Mouse (Mus musculus) erythroblast, embryonic 14.5 days (primary cell): ENCODE data around the gene Adamts12. TPM values are rescaled to one million over a fixed set of nuclear protein-coding genes. Genes with fewer than 3 reads are reported as not detected.

Experiments
- H3K27me3 ChIP-seq: 2 replicates; pipeline ENCODE4 v1.6.1; 2012; ENCODE audit warnings: inconsistent platforms; ENCODE audit not compliant: control insufficient read depth
- H3K36me3 ChIP-seq: 2 replicates; pipeline ENCODE4 v1.6.1; 2012; ENCODE audit warnings: mild to moderate bottlenecking, inconsistent platforms; ENCODE audit not compliant: control insufficient read depth
- H3K4me1 ChIP-seq: 2 replicates; pipeline ENCODE4 v1.6.1; 2012; ENCODE audit warnings: inconsistent platforms; ENCODE audit not compliant: control insufficient read depth
- H3K4me3 ChIP-seq: replicated peaks from 2 replicates; pipeline ENCODE3; 2012; ENCODE audit warnings: moderate library complexity, mild to moderate bottlenecking, inconsistent platforms
- H3K9me3 ChIP-seq: 2 replicates; pipeline ENCODE4 v1.6.1; 2012; ENCODE audit warnings: low read length, inconsistent platforms, mixed read lengths; ENCODE audit not compliant: control insufficient read depth
- GATA1 ChIP-seq: IDR thresholded peaks from 2 replicates; pipeline ENCODE4 v1.6.1; 2012; ENCODE audit warnings: low read length, inconsistent platforms, mixed read lengths
- TAL1 ChIP-seq: IDR thresholded peaks from 3 replicates; pipeline ENCODE4 v1.6.1; 2012; ENCODE audit warnings: low read length, inconsistent platforms, mixed read lengths
- polyA plus RNA-seq: library from polyadenylated mRNA; stranded (reverse); fragments of >175 nt; gene quantifications from 2 replicates; pipeline ENCODE4 v1.2.3, GENCODE M21; 2012

The Adamts12 gene
- polyA plus RNA-seq, 1 experiment = under 0.01 TPM

DNA sequence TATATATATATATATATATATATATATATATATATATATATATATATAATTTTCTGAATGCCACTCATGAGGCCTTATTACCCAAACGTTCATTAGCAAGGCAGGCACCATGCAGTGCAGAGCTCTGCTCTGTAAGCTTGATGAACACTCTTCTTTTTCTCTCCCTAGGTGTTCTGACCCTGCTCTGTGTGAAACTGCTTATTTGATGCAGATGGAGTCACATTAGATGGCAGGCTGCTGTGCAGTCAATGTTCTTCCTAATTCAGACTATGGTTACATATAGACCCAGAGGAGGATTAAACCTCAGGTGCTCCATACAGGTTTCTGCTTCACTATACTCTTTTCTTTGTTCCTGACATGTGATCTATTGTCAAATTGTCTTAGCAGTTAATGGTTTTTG lies 57.1 kb downstream of the Adamts12 start:
- TF ChIP-seq GATA1 (no peak), TAL1 (no peak)
- Histone ChIP-seq H3K4me1 (no peaks in the 10 kb centered on the region), H3K36me3 (no peaks in the 10 kb centered on the region), H3K4me3 (no peak overlapping the region), H3K9me3 (no peaks in the 10 kb centered on the region), H3K27me3 (no peaks in the 10 kb centered on the region)

DNA sequence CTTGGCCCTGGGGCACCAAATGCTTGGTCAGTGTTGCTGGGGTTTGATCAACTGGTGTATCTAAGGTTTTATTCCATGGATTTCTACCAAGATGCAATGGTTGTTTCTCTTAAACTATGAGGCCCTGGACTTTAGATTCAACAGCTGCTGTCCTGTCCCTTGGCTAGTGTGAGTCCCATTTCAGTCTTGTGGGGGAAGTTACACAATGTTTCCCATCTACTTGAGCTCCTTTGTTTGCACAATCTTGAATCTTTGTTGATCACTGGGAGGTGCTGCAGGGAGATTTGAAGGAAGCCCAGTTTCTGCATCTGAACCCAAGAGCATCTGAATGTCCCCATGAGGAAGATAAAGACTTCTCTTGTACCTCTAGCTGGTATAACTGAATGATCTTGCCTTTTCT lies 60.8 kb downstream of the Adamts12 start:
- Histone ChIP-seq H3K4me3 (no peak overlapping the region), H3K9me3 (no peaks in the 10 kb centered on the region), H3K36me3 (no peaks in the 10 kb centered on the region), H3K4me1 (no peaks in the 10 kb centered on the region), H3K27me3 (no peaks in the 10 kb centered on the region)
- no peak for TF ChIP-seq TAL1
- TF ChIP-seq GATA1 = no peak

DNA sequence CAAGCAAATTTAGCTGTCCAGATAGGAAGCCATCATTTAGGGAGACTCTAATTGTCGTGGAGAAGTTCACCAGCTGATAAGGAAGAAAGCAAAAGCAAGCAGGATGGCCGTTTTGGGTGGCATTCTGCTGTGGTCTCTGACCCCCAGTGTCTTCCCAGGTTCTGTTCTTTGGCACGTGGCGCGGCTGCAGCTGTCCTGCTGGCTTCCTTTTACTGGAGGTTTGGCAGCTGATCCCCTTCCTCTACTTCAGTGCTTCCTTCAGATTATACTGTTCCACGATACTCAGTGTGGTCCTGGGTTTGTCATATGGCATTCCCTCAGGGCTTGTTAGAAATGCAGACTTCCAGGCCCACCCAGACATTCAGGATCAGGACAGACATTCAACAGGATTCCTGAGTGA lies 63.9 kb downstream of the Adamts12 start:
- H3K36me3 ChIP-seq = no peaks in the 10 kb centered on the region
- no peaks in the 10 kb centered on the region for H3K27me3 ChIP-seq
- TF ChIP-seq TAL1 (no peak), GATA1 (no peak)
- no peak overlapping the region for H3K4me3 ChIP-seq
- no peaks in the 10 kb centered on the region for H3K4me1 ChIP-seq
- H3K9me3 ChIP-seq = no peaks in the 10 kb centered on the region

DNA sequence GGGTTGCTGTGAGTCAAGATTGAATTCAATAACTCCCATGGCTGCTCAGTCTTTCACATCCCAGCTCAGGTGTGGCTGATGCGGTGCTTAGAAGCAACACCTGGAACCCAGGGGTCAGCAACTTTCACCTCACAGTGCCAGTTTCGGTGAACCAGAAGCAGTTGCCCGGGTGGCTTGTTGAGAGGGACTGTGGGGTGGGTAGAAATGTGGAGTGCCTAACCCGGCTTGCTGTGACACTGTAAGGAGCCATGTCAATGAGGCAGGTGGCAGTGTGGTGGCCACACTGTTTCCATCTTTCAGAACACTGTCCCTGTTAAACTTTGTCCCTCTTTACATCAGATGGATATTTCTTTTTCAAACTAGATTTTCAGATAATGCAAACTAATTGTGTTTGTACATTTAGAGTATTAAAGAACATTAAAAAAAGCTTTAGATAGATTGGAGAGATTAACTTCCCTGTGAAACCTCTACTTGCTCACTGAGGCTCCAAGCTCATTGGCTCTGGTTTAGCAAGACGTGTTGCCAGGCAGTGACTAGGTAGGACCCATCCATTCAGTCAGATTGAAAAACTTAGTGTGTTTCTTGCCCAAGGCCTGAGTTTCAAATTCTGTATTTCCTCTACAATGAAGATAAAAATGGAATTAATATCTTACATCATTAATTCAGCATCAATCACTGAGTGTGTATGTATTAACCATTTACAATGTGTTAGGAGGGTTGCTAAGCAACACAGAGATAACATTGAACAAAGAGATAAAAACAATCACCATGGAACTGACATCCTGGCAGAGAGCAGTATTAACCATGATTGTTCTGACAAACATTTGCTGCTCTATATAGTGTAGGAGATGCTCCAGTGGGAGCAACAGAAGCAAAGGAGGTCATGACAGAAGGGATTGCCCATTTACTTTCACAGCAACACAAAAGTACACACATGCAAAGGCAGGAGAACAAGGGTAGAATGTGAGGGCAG lies 68.3 kb downstream of the Adamts12 start:
- Histone ChIP-seq H3K9me3 (no peaks in the 10 kb centered on the region), H3K27me3 (no peaks in the 10 kb centered on the region)
- TF ChIP-seq GATA1 = no peak

DNA sequence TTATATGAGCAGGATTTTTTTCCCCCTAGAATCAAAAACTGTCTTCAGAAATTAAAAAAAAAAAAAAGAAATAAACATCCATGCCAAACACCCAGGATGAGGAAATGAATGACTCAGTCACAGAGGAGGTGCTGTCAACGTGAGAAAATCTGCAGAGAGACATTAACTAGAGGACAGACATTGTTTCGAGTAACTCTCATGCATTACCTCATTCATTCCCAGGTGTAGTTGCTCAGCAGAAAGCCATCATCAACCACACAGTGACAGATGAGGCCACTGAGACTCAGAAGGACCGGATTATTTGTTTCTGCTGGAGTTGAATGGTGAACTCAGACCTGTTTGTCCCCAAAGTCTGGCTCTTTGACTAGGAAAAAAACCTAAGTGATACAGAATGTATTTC lies 81.0 kb downstream of the Adamts12 start:
- no peaks in the 10 kb centered on the region for H3K36me3 ChIP-seq
- no peaks in the 10 kb centered on the region for H3K27me3 ChIP-seq
- no peaks in the 10 kb centered on the region for H3K4me1 ChIP-seq
- H3K9me3 ChIP-seq = no peaks in the 10 kb centered on the region; the same call in 1 of the 2 replicates
- H3K4me3 ChIP-seq = no peak overlapping the region
- TF ChIP-seq TAL1 (no peak), GATA1 (no peak)

More for the DNA sequence above, 68.3 kb downstream of the Adamts12 start:
- no peak overlapping the region for H3K4me3 ChIP-seq
- no peaks in the 10 kb centered on the region for H3K36me3 ChIP-seq
- H3K4me1 ChIP-seq = no peaks in the 10 kb centered on the region

DNA sequence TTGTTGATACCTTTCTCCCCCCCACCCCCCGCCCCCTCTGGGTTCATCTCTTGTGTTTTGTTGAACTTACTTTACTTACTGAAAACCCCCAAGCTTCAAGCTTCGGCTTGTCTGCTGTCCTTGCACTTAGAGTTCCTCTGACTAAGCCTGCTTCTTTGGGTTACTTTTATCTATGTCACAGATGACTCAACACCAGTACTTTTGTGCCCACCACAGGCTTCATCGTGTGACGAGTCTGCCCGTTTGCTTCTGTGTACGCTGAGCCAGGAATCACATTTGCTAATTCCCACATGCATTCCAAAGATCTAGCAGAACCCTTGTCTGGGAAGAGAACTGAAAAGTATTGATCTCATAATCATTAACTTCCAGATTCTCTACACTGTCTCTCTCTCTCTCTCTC lies 94.8 kb downstream of the Adamts12 start:
- Histone ChIP-seq H3K27me3 (no peaks in the 10 kb centered on the region), H3K36me3 (no peaks in the 10 kb centered on the region), H3K4me1 (no peaks in the 10 kb centered on the region), H3K9me3 (no peaks in the 10 kb centered on the region), H3K4me3 (no peak overlapping the region)
- no peak for TF ChIP-seq TAL1
- no peak for TF ChIP-seq GATA1

DNA sequence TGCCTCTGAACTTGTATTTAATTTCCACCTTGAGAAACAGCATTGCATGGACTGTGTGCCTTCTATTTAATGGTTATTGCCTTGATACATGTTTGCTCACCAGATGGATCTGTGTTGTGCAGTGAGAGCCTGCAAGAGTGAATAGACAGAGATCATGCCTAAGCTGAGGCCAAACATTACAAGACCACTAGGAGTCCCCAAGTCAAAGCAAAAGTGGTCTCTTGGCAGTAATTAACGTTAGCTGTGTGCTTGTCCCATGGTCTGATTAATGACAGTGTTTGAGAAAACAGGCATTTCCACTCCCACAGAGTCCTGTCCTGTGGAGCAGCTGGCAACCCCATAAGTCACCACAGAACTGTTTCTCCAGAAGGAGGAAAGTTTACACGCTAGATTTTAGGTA lies 96.2 kb downstream of the Adamts12 start:
- H3K9me3 ChIP-seq = no peaks in the 10 kb centered on the region
- H3K4me3 ChIP-seq = no peak overlapping the region
- H3K36me3 ChIP-seq = no peaks in the 10 kb centered on the region
- TF ChIP-seq TAL1 = no peak
- TF ChIP-seq GATA1 = no peak
- H3K4me1 ChIP-seq = no peaks in the 10 kb centered on the region
- no peaks in the 10 kb centered on the region for H3K27me3 ChIP-seq

DNA sequence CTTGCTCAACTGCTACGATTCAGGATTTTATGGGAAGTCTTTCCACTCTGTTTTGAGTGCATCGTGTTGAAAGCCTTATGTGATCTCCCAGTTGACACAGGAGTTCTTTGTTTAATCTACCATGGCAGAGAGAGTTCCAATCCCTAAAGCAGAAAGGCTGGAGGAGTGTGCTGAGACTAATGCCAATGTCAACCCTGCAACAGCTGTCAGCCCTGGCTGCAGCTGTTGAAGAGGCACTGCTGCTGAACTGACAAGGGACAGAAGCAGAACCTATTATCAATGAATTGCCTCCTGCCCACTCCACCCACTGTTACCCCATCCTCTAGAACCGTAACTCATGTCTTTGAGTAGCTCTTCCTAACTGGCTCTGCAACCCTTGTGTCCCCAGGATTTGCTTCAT lies 101.3 kb downstream of the Adamts12 start:
- no peaks in the 10 kb centered on the region for H3K27me3 ChIP-seq
- no peak for TF ChIP-seq TAL1
- no peak for TF ChIP-seq GATA1

DNA sequence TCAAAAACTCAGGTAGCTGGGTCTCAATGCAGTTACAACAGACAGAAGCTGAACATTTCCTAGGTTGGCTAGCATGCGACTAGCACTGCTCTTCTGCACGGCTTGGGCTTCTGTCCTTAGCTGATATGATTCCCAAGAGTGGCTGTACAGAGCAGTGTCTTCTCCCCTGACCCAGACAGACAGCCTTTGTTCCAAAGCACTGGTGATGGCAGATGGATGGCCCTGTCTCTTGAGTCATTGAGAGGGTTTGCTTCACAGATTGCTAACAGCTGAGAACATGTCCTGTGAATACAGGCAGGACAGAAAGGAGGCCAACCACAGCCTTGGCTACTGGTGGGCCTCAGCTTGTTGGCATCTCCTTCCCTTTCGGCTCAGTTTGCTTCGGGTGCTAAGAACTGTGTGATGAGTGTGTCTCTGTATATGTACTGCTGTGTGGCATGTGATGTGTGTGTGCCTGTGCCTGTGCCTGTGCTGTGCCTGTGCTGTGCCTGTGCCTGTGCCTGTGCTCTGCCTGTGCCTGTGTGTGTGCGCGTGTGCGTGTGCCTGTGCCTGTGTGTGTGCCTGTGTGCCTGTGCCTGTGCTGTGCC lies 109.4 kb downstream of the Adamts12 start:
- TF ChIP-seq GATA1 = no peak
- TF ChIP-seq TAL1 = no peak
- Histone ChIP-seq H3K9me3 (peaks cover 8% of the 10 kb centered on the region; the same call in 1 of the 2 replicates), H3K27me3 (peaks cover 2% of the 10 kb centered on the region; the same call in 1 of the 2 replicates), H3K36me3 (no peaks in the 10 kb centered on the region), H3K4me3 (no peak overlapping the region), H3K4me1 (no peaks in the 10 kb centered on the region)

More for the DNA sequence above, 101.3 kb downstream of the Adamts12 start:
- Histone ChIP-seq H3K4me3 (no peak overlapping the region), H3K36me3 (no peaks in the 10 kb centered on the region), H3K9me3 (no peaks in the 10 kb centered on the region), H3K4me1 (no peaks in the 10 kb centered on the region)
